Mouse (Mus musculus) cerebellum, adult (tissue): ENCODE measurements at regions not wholly inside any gene's neighbourhood (a gene's known extent, or its start where the extent isn't known, plus 50 kb on each side); places are given as distances from the start of the nearest gene placed in this dataset.

ENCODE experiments used
- ATAC-seq: cut with Nextera tagmentation; 2 replicates; pipeline ENCODE4 v1.9.2; 2017; ENCODE audit warnings: mild to moderate bottlenecking, moderate library complexity, mixed read lengths; ENCODE audit not compliant: insufficient number of reproducible peaks, low FRiP score, low TSS enrichment

- no peak for ATAC-seq
Observed at GRCm38 (mm10) chr5:85954526-85954925, 110.9 kb downstream of the Cenpc1 start.

- ATAC-seq, result no peak
Observed at GRCm38 (mm10) chr5:85936667-85937314, 128.6 kb downstream of the Cenpc1 start.

- no peak for ATAC-seq
Observed at GRCm38 (mm10) chr5:85918288-85918687, 147.1 kb downstream of the Cenpc1 start.

- no peak for ATAC-seq
Observed at GRCm38 (mm10) chr5:85915000-85915399, 150.4 kb downstream of the Cenpc1 start.

GRCm38 (mm10) chr5:85896452-85896851 is 168.9 kb downstream of the Cenpc1 start:
- 0 out of 2 replicates have a peak, but pooled peaks have one; percentile 31 for ATAC-seq

- no peak for ATAC-seq
Observed at GRCm38 (mm10) chr5:85895814-85896213, 169.6 kb downstream of the Cenpc1 start.

GRCm38 (mm10) chr5:85870311-85870710 is 195.1 kb downstream of the Cenpc1 start:
- ATAC-seq, result no peak

- no peak for ATAC-seq
Observed at GRCm38 (mm10) chr5:85832556-85832955, 232.8 kb downstream of the Cenpc1 start.

GRCm38 (mm10) chr5:85795531-85796197 is 269.7 kb downstream of the Cenpc1 start:
- ATAC-seq, result no peak

GRCm38 (mm10) chr5:85793148-85793547 is 272.2 kb downstream of the Cenpc1 start:
- ATAC-seq, result no peak

GRCm38 (mm10) chr5:85780730-85781454 is 284.5 kb downstream of the Cenpc1 start:
- no peak for ATAC-seq

GRCm38 (mm10) chr5:85780017-85780416 is 285.4 kb downstream of the Cenpc1 start:
- ATAC-seq, result no peak

- no peak for ATAC-seq
Observed at GRCm38 (mm10) chr5:85779205-85779604, 286.2 kb downstream of the Cenpc1 start.

GRCm38 (mm10) chr5:85772660-85773059 is 292.7 kb downstream of the Cenpc1 start:
- no peak for ATAC-seq

- ATAC-seq, result peak; percentile 36; the same call in 1 of the 2 replicates
Observed at GRCm38 (mm10) chr5:85772086-85772485, 293.3 kb downstream of the Cenpc1 start.

GRCm38 (mm10) chr5:85767157-85767556 is 298.2 kb downstream of the Cenpc1 start:
- no peak for ATAC-seq

GRCm38 (mm10) chr5:85756716-85757115 is 308.7 kb downstream of the Cenpc1 start:
- 0 out of 2 replicates have a peak, but pooled peaks have one; percentile 26 for ATAC-seq

- ATAC-seq, result no peak
Observed at GRCm38 (mm10) chr5:85754227-85754626, 311.2 kb downstream of the Cenpc1 start.

- no peak for ATAC-seq
Observed at GRCm38 (mm10) chr5:85753109-85753508, 312.3 kb downstream of the Cenpc1 start.

GRCm38 (mm10) chr5:85751649-85752048 is 313.7 kb downstream of the Cenpc1 start:
- ATAC-seq, result no peak

GRCm38 (mm10) chr5:85750893-85751292 is 314.5 kb downstream of the Cenpc1 start:
- no peak for ATAC-seq
